ENCODE assay signal across 22 mouse cellular contexts in the genomic region with DNA sequence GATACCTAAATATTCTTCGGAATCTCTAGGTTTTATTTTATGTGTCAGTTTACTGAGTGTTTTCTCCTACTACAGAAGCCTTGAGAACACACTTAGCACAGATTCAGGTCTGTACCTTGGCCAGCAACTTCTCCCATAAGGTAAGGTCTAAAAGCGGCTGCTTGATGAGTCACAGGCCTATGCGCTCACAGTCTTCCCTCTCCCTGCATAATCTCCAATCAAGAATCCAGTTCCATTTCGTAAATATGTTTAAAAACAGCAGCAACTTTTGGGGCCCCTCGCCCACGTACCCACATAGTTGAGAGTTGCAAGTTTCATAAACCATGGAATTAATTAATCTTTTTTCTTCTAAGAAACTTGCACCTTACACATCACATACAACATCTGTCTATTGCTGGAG.
DNase-seq lines count a peak whose midpoint lies in the region; ATAC-seq and TF ChIP-seq lines count a peak whose summit lies in the region.
"Had no signal": no experiment of that assay in that cellular context is flagged by ENCODE, and none has a peak within 500 bp of the region (broad histone marks: within the 10 kb centered on the region; RNA-seq: fewer than 3 reads in every experiment).

No protein-coding gene starts in this region.

- H3K4me3 ChIP-seq in left cerebral cortex, adult 2 months: no peak overlapping the region
- no peak overlapping the region for H3K4me3 ChIP-seq in olfactory bulb, adult 2 months (ENCODE audit: insufficient read depth, low read depth, low read length)
- H3K4me3 ChIP-seq: forebrain, embryonic 10.5 days; forebrain, embryonic 13.5 days; gastrocnemius, adult 2 months; hindbrain, embryonic 12.5 days; hindbrain, embryonic 15.5 days had no signal

- no peak for ATAC-seq in CD4-positive, CD25-positive, alpha-beta regulatory T cell, adult 4 months
- ATAC-seq: activated CD4-positive, CD25-positive, alpha-beta regulatory T cell, adult 4 months; forebrain, embryonic 13.5 days; forebrain, embryonic 16.5 days had no signal

- no peak for TF ChIP-seq POLR2A in olfactory bulb, adult 2 months (IDR thresholded peaks at IDR 0.05; ENCODE audit: insufficient read depth, low read depth, low read length)

- H3K27ac ChIP-seq in left cerebral cortex, adult 2 months: no peak overlapping the region
- 0 out of 2 replicates have a peak overlapping the region, but pooled peaks have one; percentile 4 for H3K27ac ChIP-seq in olfactory bulb, adult 2 months (ENCODE audit: insufficient read depth, low read depth, low read length)
- H3K27ac ChIP-seq: forebrain, embryonic 10.5 days; forebrain, embryonic 13.5 days; gastrocnemius, adult 2 months; hindbrain, embryonic 12.5 days; hindbrain, embryonic 15.5 days had no signal

- 72% methylated on average over 6 of the region's 6 CpGs for WGBS in olfactory bulb, adult 2 months

- peak; percentile 30 to 38 for DNase-seq in left cerebral cortex, adult 2 months (ENCODE audit: extremely low spot score in 1 of 2, low spot score in 2 of 2)
- no peak for DNase-seq in left cerebral cortex, postnatal 4 days
- peak; percentile 49 for DNase-seq in right cerebral cortex, adult 18-20 months
- DNase-seq in right cerebral cortex, postnatal 4 days: no peak
- peak; percentile 82 for DNase-seq in brain, adult 2 months (ENCODE audit: low read depth, low spot score)
- DNase-seq in layer of hippocampus, postnatal 36 days: no peak
- DNase-seq: adrenal gland, adult 8-10 months; adrenal gland, postnatal 25 days; cerebellum, adult 18-20 months; cerebellum, adult 9-10 months; cerebellum, postnatal 14 days; gastrocnemius, adult 2 months; gastrocnemius, postnatal 14 days; heart, adult 11 months had no signal

- TF ChIP-seq CTCF in left cerebral cortex, adult 2 months (IDR thresholded peaks at IDR 0.05): no peak
- no peak for TF ChIP-seq CTCF in olfactory bulb, adult 2 months (IDR thresholded peaks at IDR 0.05; ENCODE audit: insufficient read depth, low read depth, low read length)

- H3K4me1 ChIP-seq in olfactory bulb, adult 2 months (ENCODE audit: control insufficient read depth, insufficient read depth, low read length): peaks cover 21% of the 10 kb centered on the region
- H3K4me1 ChIP-seq: forebrain, embryonic 13.5 days; hindbrain, embryonic 12.5 days; hindbrain, embryonic 15.5 days had no signal

- intact Hi-C loops in left cerebral cortex, adult 2 months (cut with DNase I): no loop called here
- intact Hi-C loops in left cerebral cortex, postnatal 4 days (cut with DNase I): no loop called here

Comparison
In these comparisons a context has a peak if more than half of its experiments do, and no peak if none do; other contexts are left out.
1. DNase-seq: peak in left cerebral cortex, adult 2 months (2 of 2), right cerebral cortex, adult 18-20 months (single experiment) and brain, adult 2 months (single experiment); none in left cerebral cortex, postnatal 4 days (single experiment), right cerebral cortex, postnatal 4 days (single experiment) and layer of hippocampus, postnatal 36 days (0 of 2).